Mouse (Mus musculus) adrenal gland, postnatal 10 days (tissue): ENCODE measurements around the gene Ugt8a. TPM values are rescaled to one million over a fixed set of nuclear protein-coding genes. Genes with fewer than 3 reads are reported as not detected.

Experiments
- DNase-seq: peaks from one replicate; pipeline ENCODE4 v3.0.0; 2021; ENCODE audit warnings: mixed read lengths
- long read RNA-seq, 2 experiments: library from polyadenylated mRNA; stranded (forward); transcript quantifications; one replicate each; pipeline ENCODE4 v2.0.0; 2021
- total RNA-seq, 2 experiments: library from RNA; stranded (reverse); gene quantifications; 2 replicates each; pipeline ENCODE4 v1.2.3; 2021

Ugt8a gene
- total RNA-seq, result under 1 TPM; 0.27 to 0.64 TPM
- long read RNA-seq, experiment 1, result 0 reads
- long read RNA-seq, experiment 2, partial matches to known transcripts, result 0 of 2 reads
- long read RNA-seq, experiment 2, other reads (novel, unspliced or antisense), result 2 of 2 reads

DNA sequence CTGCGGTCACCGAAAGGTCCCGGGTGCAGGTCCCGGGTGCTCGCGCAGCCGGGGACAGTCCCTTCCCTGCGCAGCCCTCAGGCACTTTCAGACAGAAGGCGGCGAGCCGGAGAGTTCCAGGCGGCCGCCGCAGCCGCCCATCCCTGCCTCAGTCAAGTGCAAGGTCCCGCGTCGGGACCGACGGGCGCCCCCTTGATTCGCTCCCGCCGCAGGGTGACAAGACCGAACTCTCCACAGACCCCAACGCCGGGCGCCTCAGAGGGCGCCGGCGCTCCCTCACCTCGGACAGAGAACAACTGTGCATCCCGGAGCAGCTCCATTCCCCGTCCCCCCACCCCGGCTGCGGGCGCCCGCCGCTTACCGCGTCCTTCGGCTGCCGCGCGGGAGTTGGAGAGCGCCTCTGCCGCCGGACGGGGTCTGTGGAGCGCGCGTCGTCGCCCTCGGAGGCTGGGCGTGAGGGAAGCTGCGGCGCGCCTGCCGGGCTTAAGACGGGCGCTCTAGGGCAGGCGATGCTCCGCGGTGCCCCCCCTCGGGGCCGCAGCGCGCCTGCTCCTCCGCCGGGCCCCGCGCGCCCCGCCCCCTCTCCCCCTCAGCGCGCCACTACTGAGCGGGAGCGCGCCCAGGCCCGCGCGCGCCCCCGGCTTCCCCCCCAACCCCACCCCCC lies at the start of gene Ugt8a:
Gene Ugt8a (minus strand): TSS at position 528 of the 664 bp plus-strand sequence.
- DNase-seq, result peak; percentile 3

DNA sequence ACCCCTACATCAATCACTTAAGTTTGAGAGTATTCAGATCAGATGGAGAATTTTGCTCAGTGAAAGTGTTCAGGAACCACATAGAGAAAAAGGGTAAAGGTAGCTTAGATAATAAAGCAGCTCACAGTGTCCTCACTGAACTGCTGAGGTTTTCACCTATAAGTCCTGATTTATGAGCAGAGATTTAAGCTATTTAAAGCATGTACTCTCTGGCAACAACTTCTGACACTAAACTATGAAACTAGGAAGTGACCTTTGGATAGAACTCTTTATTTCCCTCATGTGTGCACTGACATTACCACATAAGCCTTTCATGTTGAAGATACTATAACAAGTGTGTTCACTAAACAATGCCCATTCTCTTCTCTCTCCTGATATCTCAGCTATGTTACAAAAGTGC lies 48.2 kb upstream of the Ugt8a start:
- DNase-seq, result no peak

DNA sequence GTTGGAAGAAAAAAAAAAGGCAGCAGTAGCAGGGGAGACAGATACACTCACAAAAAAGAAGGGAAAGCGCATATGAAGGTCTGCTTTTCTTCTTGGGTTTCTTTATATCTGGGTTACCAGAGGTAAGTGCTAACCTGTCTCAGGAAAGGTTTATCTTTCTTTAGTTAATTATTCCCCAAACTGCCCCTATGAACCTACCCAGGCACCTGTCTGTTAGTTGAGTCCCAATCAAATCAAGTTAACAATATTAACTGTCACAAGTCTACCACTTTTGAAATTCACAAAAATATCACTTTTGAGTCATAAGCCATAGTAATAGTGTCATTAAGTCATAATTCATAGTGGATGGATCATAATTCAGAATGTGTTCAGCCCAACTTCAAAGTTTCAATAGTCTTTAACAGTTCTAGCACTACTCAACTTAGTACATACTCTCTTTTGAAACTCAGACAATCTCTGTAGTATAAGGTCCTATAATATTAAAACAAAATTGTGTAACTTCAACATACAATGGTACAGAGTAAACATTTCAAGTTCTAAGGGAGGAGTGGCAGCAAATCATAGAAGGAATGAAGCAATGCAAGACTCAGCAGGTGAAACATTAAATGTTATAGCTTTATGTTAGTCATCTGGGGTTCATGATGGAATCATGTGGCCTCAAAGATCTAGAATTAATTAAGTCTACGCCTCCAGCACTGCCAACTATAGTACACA lies 45.4 kb upstream of the Ugt8a start:
- no peak for DNase-seq

DNA sequence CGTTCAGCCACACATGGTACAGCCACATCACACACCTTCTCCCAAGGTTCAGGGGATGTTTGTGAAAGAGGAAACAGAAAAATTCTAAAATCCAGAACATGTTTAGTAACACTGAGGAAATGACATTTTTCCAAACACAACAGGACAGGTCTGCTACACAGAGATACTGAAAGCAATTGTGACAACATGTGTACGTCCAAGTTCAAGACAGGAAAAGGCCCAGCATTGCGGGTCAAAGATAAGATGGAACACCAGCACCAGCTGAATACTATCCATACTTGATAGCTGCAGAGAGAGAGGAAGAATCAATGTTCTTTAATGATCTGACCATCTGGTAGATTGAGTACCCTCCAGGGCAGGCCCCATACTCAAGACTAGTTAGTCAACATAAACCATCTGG lies 41.1 kb upstream of the Ugt8a start:
- DNase-seq, result no peak

DNA sequence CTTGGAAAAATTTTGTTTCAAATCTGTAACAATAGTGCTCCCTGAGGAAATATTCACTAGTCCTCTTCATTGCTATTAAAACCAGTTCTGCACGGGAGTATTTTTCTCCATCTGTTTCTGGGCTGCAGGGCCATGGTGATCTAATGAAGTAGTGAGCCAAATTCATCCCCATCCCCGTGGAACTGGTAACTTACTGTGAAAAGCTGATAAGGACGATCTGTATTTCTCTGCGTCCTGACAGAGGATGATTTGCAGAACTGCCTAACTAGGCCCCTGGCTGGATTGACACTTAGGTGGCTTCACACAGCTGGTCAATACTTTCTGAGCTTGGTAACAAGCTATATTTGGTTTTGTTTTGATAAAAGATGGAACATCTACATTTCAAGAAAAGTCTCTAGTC lies 37.5 kb upstream of the Ugt8a start:
- no peak for DNase-seq

DNA sequence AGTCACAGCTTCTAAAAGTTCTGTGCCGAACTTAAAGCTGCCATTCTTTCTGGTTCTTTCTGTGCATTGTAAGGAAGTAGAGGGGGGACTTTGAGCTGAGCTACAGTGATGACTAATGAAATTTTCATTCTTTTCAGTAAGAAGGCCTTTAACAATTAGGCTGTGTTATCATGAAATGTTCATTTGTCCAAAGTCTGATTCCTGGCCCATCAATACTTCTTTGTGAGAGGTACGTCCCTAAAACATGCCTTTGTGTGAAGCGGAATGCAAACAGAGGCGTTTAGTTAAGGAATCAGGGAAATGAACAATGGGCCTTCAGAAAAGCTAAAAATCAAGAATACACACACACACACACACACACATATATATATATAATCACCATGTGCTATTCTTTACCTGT lies 31.0 kb upstream of the Ugt8a start:
- DNase-seq, result no peak

DNA sequence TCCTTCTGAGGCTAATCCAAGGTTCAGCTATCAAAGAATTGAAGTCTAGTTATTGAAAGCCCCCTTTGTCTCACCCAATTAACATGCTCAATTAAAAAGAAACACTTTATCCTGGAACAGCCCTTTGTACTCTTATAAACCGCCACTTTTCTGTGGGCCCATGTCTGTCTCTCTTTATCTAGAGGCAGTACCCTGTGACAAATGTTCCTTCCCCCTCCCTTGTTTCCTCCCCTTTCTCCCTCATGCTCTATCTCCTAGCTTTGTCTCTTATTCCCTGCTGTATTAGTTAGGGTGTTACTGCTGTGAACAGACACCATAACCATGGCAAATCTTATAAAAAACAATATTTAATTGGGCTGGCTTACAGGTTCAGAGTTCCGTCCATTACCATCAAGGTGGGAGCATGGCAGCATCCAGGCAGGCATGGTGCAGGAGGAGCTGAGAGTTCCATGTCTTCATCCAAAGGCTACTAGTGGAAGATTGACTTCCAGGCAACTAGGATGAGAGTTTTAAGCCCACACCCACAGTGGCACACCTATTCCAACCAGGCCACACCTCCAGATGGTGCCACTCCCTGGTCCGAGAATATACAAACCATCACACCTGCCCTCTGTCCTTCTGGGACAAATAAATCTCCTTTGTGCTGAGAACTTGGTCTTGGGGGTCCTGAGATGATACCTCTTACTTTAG lies 17.9 kb upstream of the Ugt8a start:
- DNase-seq, result no peak

DNA sequence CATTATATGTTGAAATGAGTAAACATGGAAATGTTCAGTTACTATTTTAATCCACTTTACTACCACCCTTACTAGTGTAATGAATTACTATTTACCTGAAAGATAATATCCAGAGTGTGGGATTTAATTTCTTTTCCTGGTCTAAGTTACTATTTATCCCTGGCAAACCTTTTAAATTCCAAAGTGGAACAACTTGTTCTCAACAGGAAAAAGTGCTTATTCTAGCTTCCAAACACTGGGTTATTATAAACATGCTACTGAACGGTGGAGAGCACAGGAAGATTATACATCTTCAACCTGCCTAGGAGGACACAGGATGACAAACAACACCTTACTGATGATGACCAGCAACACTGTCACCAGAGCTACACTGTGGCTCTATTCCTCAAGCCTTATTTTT lies 16.5 kb upstream of the Ugt8a start:
- no peak for DNase-seq

DNA sequence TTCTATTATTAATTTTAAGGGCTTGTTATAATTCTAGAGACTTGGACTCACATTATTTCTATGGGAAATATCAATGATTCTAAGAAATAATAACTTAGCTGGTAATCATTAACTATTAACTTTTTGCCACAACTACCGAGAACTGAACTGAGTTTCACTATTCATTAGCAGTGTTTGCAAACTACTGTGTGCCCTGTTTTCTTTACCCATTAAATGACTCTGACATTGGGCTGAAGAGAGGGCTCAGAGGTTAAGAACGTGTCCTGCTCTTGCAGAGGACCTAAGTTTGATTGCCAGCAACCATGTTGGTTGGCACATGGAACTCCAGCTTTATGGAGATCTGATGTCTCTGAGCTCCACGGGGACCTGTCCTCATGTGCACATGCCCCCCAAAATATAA lies 2.4 kb upstream of the Ugt8a start:
- no peak for DNase-seq

DNA sequence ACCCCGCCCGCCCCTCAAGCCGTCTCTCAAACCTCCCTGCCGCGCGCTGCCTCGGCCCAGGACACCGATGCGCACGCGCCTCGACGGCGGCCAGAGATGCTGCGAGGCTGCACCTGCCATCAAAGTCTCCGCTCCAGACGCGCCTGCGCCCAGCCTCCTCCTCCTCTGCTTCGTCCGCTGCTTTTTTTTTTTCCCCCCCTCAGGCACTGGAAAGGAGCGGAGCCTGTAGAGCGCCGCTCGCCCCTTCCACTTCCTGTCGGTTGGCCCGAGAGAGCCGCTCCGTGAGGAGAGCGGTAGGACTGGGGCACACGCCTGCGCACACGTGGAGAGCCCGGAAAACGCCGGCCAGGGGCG lies 314 bp upstream of the Ugt8a start:
- DNase-seq, result peak; percentile 3

DNA sequence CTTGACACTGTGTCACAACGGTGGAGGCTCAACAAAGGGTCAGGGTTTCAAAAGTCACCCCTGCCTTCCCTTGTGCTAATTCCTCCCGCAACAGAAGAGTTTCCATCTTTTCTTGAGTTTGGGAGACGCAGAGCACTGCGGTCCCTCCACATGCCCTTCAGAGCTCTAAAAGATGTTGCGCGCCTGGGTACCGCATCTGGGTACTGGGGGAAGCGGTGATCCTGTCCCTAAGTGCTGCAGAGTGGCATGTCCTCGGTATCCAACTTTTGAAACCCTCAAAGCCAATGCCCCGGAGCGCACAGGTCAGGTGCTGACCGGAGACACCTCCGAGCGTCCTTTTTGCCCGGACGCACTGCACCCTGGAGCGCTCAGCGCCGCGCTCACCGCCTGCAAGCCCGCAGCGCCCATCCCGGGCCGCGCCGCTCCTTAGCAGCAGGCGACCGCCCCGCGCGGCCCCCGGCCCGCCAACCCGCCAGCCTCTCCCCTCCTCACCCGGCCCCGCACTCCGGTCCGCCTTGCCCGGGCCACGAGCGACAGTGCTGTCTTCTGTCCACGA lies 805 bp downstream of the Ugt8a start:
- DNase-seq, result no peak

DNA sequence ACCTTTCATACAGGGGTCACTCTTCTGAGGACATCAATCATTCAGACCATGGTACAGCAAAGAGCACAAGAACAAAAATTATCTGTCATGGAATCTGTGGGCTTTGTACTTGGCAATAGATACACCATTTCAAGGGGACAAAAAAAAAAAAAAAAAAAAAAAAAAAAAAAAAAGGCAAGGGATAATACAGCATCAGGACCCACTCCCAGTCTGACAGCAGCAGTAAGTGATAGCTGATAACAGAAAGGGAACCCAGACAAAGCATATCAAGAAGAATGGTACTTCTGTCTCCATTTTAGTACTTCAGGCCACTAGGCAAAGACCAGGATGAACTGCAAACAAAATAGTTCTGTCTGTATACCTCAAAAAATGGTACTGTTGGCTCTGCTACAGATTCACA lies 2.6 kb downstream of the Ugt8a start:
- no peak for DNase-seq

DNA sequence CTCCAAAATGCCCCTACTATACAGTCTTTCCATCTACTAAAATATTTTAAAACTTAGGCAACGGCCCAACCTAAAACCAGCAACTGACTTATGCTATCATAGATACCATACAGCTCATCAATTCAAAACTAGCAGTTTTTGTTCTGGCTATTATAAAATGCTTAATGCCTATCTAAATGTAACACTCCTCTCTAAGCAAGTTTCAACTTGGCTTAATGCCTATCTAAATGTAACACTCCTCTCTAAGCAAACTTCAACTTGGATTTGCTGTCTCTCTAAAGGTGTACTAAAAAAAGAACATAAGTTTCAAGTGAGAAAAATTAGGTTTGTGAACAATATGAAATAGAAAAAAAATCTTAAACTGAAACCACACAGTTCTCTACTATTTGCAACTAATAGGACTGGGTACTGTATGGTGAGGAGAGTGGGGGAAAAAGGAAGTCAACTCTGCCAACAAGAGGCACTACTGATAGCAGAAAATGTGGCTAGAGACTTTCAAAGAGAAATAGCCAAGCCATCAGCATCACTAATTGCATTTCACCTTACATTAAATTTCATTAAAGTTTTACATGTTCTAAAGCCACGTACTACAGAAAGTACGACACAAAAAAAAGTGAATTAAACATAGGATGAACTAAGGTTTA lies 5.7 kb downstream of the Ugt8a start:
- DNase-seq, result no peak

DNA sequence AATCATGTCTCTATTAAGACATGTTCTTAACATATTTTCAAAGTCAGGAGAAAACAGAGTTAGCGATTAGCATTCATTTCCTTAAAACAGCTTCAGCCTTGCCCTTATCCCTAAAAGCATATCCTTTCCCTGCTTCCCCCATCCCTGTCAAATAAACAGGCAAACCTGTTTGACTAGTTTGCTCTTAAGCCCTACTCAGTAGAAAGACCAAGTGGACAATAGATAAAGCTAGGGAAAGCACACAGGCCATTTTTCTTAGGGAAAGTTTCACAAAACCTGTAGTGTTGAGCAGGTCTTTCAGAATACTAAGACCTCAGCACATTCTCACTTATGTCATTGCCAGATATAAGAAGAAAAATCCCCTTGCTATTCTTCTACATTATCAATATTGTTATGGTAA lies 7.4 kb downstream of the Ugt8a start:
- DNase-seq, result no peak

DNA sequence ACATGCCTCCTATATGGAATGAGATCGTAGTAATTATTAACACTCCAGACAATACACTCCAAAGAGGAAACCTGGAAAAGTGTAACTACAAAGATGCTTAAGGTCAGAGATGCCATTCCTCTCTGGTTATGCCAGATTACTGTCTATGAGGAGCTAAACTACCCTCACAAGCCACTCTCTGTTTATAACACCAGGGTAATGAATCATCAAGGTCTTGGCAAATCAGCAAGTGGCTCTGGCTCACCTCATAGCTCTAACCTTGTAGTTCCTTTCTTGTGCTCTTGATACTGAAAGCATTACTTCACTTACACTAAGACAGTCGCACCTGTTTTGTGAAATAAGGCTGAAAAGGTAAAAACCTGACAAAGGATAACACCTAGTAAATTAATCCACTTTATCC lies 17.5 kb downstream of the Ugt8a start:
- DNase-seq, result no peak

DNA sequence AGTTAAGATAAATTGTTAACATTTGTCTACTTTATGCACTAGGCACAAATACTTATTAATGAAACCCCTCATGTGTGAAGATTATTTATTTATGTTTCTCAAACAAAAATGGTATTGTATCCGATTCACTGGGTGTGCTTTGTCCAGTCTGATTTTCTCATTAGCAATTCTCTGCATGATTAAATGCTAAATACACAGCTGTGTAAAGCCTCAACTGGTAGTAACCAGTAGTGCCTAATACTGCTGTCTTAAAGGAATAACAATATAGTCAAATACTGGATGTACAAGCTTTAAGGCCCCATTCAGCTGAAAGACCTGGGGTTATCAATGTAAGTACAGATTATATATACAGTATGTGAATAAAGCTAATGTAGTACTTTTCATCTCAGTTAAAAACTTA lies 39.4 kb downstream of the Ugt8a start:
- no peak for DNase-seq

DNA sequence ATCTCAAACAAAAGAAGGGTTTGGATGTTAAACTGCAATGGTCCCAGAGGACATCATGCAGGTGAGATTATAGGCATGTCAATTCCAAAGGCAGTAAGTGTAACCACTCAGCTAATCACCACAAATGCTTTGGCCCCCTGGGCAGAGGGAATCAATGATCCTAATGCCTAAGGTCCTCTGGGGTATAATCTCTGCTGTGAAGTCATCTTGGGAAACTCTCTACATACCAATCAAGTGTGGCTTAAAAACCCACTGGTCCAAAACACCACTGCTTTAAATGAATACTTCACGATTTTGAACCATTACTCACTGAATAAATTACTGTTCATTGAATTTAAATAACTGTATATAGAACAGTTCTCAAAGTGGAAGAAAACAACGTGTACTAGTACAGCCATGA lies 51.3 kb downstream of the Ugt8a start:
- no peak for DNase-seq

DNA sequence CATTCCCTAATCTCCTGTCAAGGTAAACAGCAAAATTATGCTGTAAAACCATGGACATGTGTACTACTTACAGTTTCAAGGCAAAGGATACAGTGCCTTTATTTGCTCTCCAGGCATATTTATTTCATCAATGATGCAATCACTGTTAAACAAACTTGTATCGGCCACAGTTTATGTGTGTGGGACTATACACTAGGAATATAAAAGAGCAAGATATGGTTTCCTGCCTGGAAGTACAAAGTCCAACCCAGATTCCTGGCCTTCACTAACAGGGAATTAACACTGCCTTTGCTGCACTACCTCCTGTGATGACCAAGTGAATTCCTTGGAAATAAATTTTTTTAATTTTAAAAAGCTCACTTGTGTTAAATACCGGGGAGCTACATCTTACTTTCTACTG lies 53.5 kb downstream of the Ugt8a start:
- DNase-seq, result no peak

DNA sequence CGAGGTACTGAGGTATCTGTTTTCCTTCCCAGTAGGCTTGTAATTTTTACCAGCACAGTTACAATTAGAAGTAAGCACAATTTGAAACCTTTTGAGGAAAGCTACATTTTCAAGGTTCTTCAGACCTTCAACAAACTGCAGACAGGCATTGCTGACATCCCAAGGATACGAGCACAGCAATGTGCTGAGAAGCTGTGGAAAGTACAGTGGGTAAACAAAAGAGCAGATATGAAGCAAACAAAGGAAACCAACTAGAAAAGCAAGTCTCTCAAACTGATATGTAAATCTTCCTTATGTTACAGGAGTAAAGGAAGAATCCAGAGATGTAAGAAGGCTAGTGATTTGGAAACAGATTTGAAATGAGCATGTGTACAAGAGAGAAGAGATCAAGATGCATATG lies 54.0 kb downstream of the Ugt8a start:
- peak; percentile 2 for DNase-seq

DNA sequence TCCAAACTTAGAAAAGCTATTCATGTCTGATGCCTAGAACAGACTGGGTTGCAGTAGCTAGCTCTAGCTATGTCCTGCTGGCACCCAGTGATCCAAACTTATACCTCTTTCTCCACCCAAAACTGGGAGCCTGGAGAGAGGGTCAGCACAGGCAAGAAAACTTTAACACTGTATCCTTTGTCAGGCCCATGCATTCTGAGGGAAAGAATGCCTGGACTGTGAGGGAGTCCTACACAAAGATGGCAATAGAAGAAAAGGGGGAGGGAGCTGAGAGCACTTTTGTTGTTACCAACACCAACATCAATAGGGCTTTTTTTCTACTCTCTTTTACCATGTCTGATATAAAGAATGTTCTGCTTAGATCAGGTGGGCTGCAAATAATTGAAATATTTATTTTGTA lies 55.4 kb downstream of the Ugt8a start:
- no peak for DNase-seq

DNA sequence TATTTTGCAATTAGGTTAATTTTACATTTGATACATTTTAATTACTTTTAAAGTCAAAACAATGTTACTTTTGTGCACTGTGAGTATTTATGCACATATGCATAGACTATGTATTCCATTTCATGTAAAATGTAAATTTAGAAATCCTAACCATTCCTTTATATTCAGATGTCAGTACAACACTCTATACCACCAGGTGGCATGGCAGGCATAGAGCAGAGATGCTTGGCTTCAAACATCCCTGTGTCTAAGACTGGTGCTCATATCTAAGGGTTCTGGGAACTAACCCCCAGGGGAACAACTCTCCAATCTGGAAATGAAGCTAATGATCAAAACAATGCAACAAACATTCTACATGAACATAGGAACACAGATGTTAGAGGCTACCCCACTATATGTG lies 56.6 kb downstream of the Ugt8a start:
- no peak for DNase-seq

DNA sequence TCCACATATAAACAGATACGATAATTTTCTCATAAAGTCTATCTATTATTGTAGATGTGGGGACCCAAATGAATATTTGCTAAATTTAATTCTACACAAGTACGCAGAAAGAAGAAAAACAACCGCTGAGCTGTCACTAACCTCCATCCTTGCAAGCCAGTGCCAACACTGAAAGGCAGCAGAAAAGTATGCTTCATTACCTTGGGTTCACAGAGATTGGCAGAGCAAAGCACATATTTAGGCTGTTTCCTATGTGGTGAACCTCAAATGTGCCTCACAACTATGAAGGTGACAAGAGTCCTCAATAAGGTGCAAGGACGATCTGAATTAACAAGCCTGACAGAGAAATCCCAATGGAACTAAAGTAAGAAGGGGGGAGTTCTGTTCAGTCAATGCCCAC lies 64.0 kb downstream of the Ugt8a start:
- DNase-seq, result no peak

DNA sequence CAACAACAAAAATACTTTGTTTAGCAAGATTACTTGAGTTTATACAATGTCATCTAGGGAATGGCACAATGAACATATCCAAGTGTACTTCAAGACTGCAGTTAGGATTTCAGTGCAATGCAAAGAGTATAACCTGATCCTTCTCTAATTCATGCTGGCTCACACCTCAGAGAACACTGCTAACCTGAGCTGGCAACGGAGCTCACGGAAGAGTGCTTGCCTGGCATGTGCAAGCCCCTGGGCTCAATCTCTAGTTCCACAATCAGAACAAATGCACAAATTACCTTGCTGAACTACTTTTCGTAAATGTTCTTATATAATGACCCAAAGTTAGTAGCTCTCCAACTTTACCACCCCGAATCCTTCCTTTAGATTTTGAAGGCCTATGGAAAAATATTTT lies 68.5 kb downstream of the Ugt8a start:
- DNase-seq, result no peak
